Mouse (Mus musculus) urinary bladder, postnatal 4 days (tissue): Measurements from ENCODE around the gene Tent5b.

Experiments used
- DNase-seq, 2 experiments: peaks; one replicate each; pipeline ENCODE4 v3.0.0; 2021 to 2022; ENCODE audit warnings: low spot score in 2 of 2

Tent5b gene

DNA sequence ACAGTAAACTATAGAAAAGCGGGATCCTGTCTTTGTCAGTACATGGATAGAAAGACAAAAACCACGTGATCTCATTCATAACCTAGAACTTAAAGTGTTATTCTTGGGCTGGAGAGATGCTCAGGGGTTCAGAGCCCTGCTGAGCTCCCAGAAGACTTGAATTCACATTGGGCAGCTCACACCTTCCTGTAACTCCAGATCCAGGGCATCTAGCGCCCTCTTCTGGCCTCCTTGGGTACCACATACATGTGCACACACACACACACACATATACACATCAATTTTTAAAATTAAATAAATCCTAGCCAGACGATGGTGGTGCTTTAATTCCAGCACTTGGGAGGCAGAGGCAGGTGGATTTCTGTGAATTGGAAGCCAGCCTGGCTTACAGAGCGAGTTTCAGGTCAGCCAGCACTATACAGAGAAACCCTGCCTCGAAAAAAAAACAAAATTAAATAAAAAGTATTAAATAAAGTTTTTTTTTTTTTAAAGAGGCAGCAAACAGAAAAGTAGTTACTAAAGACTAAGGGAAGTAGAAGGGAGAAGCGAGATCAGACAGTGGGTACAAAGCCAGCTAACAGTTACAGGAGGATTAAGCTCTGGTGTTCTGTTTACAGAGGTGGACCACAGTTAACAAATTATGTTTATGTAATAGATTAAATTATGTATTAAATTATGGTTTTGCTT is 8.7 kb upstream of the Tent5b start:
- no peak for DNase-seq

DNA sequence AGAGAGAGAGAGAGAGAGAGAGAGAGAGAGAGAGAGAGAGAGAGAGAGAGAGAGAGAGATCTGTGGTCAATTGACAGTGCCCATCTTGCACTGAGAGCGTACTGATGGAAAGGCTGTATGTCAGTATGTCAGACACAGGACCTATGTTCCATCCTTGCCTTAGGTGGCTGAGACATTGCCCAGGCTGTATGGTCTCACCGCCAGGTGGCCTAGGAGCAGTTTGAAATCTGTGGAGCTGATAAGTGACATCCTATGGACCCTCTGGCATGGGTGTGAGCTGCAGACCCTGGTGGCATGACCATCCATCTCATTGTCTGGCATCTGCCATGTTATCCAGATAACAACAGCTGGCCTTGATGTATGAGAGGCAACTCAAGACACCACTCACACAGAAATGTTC is 6.1 kb upstream of the Tent5b start:
- DNase-seq: no peak

DNA sequence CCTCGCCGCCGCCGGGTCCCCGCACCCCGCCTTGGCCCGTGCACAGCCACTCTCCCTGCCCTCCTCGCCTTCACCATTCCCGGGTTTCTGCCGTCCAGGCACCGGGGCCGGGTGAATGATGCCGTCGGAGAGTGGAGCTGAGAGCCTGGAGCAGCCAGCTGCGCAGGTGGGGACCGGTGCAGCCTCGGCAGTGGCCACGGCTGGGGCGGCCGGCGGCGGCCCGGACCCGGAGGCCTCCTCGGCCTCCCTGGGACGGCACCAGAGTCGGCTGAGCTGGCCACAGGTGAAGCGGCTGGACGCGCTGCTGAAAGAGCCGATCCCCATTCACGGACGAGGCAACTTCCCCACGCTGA is 229 bp downstream of the Tent5b start:
- DNase-seq: no peak

DNA sequence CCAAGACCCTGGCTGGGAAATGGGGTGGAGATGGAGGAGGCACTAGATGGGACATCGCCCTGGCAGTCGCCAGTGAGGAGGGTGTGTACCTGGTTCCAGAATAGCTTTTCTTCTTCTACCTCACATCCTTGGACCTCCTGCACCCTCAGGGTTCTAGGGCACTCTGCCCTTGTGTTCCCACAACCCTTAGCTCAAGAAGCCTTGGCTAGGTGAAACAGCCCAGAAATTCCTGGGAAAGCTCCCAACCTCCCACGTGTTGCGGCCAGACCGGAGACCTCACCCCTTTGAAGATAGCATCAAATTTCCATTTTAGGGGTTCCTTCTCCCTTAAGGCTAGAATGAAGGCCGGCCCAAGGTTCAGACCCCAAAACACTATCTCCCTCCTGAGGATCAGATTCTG is 822 bp downstream of the Tent5b start:
- DNase-seq: no peak

DNA sequence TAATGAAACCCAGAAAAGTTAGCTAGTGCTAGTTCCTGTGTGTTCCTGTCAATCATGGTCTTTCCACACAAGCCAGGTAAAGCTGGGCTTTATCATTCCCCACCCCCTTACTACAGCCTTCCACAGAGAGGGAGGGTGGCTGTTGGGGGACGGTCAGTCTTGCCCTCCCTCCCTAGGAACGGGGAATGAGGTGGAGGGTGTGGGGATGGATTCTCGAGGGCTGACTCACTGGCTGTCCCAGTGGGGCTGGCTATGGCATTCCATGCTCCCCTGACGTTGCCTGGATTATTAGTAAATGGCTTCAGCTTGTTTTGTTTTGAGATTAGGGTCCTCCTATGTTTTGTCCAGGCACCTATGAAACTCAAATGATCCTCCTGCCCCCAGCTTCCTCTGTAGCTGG is 1.6 kb downstream of the Tent5b start:
- peak in 1 of 2 experiments; percentile 44 for DNase-seq

DNA sequence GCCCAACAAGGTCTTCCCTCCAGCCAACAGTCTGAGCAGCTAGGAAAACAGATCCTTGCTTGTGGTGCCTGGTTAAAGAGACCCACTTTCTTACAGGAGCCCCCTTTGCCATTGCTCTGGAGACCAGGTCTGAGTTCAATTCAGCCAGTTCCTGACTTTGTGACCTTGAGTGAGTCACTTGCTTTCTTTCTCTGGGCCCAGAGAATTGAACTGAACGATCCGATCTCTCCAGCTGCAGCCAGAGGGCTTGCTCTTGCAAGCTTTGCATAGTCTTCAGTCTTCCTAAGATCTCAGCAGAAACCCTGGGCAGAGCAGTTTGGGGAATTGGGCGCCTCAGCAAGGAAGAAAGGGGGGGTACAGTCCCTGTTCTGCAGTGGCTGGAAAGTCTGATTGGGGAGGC is 2.5 kb downstream of the Tent5b start:
- no peak for DNase-seq

DNA sequence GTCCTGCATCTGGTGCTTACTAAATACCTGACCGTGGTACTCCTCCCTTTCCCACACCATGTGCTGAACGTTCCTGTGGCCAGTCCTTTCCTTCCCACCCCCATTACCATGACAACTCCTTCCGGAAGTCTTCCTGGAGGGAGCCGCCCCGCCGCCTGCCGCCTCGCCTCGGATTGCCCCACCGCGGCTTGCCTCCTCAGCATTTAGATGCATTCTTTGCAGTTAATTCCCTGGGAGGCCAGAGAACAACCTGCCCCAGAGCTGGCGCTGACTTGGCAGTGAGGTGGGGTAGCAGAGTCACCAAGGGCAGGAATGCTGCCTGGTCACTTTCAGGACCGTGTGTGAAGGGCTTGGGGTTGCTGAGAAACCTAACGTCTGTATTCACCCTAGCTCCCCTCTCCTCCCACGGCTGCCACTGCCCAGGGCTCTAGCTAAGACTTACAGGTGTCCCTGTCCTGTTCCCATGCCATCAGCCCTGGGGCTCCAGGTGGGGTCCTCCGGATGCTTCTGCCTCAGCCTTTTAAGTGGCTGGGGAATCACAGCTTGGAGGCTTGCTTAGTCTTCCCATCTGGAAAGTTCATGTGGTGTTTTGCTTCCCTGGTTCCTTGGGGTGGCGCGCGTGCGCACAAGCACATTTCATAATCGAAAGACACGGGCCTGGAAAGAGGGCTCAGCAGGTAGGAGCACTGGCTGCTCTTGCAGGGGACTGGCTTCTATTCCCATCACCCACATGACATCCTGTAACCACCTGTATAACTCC is 4.5 kb downstream of the Tent5b start:
- peak; percentile 71 to 72 for DNase-seq

DNA sequence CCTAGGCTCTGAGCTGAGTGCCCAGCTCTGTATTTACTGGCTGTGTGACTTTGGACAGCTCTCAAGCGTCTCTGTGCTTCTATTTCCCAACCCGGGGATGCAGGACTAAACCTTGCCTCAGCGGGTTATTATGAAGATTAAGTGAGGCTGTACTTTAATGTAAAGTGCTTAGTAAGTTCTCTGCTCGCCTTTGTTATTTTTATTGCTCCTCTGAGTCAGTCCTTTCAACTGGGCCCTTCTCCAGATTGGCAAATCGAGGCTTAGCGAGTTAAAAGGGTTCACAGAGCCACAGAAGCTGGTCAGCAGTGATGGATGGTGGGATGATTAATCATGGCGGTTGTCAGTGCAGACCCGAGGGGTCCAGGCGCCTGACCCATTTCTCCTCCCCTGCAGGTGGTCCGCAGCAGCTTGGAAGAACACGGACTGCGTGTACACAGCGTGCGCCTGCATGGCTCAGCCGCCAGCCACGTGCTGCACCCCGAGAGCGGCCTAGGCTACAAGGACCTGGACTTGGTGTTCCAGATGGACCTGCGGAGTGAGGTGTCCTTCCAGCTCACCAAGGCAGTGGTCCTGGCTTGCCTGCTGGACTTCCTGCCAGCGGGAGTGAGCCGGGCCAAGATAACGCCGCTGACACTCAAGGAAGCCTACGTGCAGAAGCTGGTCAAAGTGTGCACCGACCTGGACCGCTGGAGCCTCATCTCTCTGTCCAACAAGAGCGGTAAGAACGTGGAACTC is 5.9 kb downstream of the Tent5b start:
- DNase-seq: no peak

DNA sequence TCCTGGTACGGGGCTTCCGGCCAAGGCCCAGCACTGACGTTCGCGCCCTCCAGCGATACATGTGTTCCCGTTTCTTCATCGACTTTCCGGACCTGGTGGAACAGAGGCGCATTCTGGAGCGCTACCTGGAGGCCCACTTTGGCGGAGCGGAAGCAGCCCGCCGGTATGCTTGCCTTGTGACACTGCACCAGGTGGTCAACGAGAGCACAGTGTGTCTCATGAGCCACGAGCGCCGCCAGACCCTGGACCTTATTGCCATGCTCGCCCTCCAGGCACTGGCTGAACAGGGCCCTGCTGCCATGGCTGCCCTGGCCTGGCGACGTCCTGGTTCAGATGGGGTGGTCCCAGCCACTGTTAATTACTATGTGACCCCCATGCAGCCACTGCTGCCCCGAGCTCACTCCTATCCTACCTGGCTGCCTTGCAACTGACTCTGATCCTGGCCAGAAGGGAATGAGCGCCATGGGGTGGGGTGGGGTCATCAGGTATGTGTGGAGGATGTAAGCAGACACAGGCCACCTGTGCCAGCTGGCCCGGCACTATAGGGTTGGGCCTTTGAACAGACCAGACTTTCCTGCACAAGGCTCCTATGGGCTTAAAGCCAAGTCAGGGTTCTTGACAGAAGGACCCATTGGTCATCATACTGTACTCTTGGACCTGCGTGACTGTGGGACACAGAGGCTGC is 6.9 kb downstream of the Tent5b start:
- no peak for DNase-seq

DNA sequence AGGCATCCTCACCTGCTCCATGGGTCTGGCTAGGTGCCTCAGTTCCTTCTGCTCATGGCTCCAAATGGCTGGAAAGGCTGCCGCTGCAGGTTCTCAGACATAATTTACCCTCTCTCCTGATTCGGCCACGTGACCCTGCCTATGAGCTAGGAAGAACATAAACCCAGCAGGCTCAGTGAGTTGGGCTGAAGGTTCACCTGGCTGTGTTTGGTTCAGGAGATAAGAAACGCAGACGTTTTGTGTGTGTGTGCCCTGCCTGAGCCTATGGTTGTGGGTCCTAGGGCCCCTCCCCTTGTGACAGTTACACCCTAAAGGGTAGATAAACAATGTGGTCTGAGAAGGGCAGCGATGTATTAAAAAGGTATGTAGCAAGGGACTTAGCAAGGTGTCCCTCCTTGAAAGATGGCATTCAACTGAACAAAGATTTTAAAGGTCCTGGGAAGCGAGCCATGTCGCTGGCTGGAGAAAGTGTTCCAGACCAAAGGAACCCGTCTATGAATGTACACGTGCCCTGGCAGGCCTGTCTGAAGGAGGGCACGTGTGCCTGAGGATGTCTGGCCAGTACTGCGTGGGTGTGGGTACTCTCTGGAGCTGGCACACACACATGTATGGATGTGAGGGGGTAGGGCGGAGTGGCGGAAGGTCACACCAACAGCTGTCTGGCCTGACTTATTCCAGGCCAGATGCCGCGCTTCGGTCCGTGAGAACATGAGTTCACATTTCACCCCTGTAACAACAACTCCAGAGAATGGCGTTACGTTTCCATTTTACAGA is 8.9 kb downstream of the Tent5b start:
- no peak for DNase-seq

DNA sequence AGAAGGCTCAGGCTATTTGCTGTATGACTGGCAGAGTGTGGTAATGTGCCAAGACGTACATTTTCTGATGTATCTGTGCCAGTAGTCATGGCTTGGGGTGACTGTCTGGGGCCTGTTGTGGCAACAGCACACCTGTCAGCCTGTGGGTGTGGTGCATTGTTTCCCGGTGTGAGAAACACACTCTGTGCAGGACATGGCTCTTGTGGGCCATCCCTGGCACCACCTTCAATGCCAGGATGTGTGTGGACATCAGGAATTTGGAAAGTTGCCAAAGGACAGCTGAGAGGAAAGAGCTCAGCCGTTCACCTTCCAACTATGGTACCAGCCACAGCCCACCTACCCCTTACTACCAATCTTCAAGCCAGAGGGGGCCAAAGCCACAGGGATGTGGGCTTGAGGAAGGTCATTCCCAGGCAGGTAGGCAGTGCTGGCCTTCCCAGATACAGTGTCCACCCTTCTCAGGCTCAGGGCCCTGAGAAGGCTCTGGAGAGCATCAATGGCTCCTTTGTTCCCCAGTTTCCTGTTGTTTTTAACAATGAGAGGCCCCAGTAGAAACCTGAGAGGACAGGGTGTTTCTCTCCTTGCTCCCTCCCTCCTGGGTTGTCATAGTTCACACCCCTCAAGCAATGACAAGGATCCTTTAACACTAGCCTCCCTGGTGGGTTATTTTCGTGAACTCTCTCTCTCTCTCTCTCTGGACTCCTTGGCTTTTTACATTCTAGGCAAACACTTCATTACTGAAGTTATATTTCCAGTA is 9.7 kb downstream of the Tent5b start:
- DNase-seq: no peak

DNA sequence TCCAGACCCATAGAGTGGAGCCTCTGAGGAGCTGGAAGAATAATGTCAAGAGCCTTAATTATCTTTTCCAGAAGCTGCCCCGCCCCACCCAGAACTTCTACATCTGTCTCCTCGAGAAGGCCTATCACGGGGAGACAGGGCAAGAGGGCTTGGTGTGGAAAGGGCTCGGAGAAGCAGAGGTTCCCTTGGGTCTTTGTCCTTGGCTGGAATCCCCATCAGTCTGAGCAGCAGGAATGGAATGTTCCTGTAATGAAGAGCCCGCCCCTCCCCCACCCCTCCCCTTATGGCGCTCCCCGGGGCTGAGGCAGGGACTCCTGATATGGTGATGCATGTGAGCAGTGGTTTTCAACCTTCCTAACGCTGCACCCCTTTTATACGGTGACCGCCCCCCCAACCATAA is 11.9 kb downstream of the Tent5b start:
- peak in 1 of 2 experiments; percentile 48 for DNase-seq

DNA sequence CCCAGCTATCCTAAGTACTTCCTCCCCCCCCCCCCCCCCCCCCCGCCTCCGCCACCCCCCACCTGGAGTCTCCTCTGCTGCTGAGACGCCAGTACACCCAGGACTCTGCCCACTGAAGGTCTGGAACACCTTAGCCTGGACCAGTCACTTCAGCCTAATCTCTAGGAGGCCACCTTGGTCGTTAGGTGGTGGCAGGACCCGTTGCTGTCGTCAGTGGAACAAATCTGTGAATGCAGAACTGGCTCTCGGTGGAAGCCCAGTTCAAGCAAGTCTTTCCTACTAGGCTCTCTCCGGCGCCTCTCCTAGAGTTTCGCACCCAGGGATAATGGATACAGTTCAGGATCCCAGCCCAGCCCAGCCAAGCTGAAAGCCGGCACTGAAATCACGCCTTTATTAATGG is 14.0 kb downstream of the Tent5b start:
- DNase-seq: no peak

DNA sequence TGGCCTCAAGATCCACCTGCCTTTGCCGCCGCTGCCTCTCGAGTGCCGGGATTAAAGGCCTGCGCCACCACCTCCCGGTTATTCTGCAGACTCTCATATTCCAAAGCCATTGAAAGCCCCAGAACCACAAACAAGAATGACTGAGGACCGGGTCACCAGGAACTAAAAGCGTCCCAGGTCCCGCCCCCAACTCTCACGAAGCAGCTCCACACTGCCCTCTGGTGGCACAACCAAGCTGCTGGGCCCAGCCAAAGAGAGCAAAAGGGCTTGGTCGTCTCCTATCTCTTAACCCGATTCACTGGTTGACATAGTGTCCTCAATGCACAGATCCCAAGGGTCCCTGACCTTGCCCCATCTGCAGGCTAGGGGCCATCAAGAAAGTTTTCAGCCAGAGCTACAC is 14.5 kb downstream of the Tent5b start:
- peak; percentile 78 to 93 for DNase-seq

DNA sequence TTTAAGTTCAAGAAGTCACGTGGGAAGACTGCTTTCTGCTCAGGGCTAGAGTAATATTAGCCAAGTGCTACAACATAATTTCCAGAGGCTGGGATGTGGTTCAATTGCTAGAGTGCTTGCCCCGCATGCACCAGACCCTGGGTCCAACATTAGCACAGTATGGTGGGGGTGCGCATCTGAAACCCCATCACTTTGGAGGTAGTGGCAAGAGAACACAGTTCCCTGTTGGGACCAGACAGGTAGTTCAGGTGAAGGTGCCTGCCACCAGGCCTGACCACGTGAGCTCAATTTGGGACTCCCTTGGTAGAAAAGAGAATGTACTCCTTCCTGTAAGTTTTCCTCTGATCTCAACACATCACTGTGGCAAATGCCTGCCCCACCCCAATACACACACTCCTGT is 14.9 kb downstream of the Tent5b start:
- no peak for DNase-seq

DNA sequence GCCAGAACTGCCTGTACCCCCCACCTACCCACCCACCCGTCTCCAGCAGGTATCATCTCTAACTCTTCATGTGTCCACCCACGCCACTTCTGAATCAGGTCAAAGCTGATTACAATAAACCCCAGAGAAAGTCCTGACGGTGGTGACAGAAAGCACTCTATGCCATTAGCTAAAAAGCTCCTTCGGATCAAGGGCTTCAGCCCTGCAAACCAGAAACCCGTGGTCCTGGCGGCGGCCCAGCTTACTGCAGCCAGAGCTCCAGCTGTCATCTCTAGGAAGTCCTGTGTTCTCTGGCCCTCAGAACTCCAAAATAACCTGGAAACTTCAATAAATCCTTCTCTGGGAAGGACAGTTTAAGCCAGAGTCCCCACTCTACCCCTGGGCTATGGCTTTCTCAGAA is 15.8 kb downstream of the Tent5b start:
- DNase-seq: no peak

DNA sequence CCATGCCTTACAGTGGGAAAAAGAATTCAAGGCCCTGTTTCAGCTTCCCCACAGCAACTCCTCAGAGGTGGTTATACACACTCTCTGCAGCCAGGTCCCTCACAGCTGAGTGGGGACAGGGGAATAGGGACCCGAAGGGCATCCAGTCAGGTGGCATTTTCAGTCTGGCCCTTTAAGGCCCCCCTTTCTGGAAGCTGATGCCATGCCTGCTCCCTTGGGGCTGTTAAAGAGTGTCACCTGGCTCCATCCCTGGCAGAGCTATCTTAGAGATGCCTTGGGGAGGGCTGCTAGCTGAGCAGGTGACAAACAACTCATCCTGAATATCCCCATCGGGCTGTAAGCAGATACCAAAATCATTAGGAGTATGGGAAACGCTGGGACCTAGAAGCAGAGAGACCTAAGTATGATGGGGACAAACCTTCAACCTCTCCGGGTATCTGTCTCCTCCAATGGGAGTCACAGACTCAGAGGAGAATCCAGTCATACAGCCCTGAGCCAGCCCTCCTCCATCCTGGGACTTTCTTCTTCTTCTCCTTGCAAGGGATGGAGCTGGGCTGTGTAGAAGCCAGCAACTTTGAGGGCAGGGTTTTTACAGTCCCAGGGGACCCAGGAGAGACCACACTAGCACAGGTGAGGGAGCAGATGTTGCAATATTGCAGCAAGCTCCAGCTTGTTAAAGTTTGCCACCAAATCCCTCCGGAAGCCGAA is 17.0 kb downstream of the Tent5b start:
- no peak for DNase-seq

DNA sequence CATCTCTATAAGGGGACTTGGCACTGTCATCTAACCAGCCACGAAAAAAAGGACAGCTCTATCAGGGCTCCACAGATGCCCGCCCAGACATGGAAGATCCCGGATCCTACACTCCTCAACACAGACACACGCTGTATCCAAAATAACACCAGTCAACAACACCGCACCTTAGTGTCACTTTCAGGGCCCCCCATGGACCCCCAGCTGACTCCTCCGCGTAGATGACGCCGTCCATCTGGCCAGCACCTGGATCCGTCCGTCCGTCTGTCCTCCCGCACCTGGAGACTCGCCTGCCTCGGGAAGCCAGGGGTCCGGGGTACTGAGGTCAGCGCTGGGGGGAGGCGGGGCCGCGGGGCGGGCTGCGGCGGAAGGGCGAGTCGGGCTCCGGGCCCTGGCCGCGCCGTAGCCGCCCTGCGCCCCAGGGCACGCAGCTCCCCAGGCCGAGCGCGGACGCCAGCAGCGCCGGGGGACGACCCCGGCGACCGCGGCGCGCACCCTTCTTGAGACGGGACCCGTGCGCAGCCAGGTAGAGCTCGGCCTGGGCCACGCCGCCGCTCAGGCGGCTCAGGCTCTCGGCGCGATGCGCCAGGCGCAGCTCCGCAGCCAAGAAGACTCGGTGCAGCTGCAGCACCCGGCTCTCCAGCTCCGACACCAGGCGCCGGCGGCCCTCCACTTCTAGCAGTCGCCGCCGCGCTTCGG is 17.7 kb downstream of the Tent5b start:
- no peak for DNase-seq

DNA sequence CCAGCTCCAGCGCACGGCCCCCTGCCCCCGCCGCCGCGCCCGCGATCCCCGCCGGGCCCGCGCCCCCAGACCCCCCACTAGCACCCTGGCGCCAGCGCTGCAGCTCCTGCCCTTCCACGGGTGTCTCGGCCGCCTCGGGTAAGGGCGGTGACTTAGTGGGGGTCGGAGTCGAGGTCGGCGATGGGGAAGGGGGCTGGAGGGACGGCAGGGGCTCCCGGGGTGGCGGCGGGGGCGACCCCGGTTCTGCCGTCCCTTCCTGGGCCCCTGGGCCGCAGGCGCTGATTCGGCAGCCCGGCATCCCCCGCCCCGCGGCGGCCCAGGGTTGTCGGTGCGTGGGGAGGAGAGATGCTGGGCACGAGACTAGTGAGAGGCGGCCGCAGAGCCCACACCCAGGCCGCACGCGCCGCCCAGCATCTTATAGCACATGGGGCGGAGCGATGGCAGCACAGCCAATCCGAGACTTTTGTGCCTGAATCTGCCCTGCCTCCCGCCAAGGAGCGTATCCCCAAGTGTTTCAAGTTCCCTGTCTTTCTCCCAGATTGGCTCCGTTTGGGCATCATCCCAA is 18.3 kb downstream of the Tent5b start, which contains the start of gene Trnp1:
Gene Trnp1, minus strand, starts transcription at position 391 of the 565 bp plus-strand sequence.
- peak; percentile 79 to 85 for DNase-seq
